Mouse (Mus musculus): ENCODE data around the gene H2-Ob. TPM values are rescaled to one million over a fixed set of nuclear protein-coding genes. Genes with fewer than 3 reads are reported as not detected.

Gene H2-Ob
- polyA plus RNA-seq, 1 experiment, result not detected

GRCm38 (mm10) chr17:34300691-34301566, 62.2 kb downstream of the H2-Ob start:
- Histone ChIP-seq H3K36me3 (ENCODE audit: control insufficient read depth, insufficient read depth, low read length, poor library complexity, severe bottlenecking) (no peaks in the 10 kb centered on the region), H3K9ac (ENCODE audit: low read depth, poor library complexity, severe bottlenecking) (no peak overlapping the region), H3K27me3 (ENCODE audit: control insufficient read depth, insufficient read depth, low read length, poor library complexity, severe bottlenecking) (no peaks in the 10 kb centered on the region)

GRCm38 (mm10) chr17:34301670-34302190, 63.0 kb downstream of the H2-Ob start:
- no peaks in the 10 kb centered on the region for H3K27me3 ChIP-seq (ENCODE audit: control insufficient read depth, insufficient read depth, low read length, poor library complexity, severe bottlenecking)
- no peaks in the 10 kb centered on the region for H3K36me3 ChIP-seq (ENCODE audit: control insufficient read depth, insufficient read depth, low read length, poor library complexity, severe bottlenecking)
- no peak for TF ChIP-seq CTCF (IDR thresholded peaks at IDR 0.05; ENCODE audit: low read depth, low read length)
- TF ChIP-seq EP300 (IDR thresholded peaks at IDR 0.05; ENCODE audit: insufficient read depth, low read depth, low read length), result no peak
- TF ChIP-seq POLR2A (IDR thresholded peaks at IDR 0.05; ENCODE audit: insufficient read depth, low read length), result no peak
- H3K9ac ChIP-seq (ENCODE audit: low read depth, poor library complexity, severe bottlenecking), result no peak overlapping the region
- no peak overlapping the region for H3K4me3 ChIP-seq (ENCODE audit: low read depth, low read length)
- no peaks in the 10 kb centered on the region for H3K4me1 ChIP-seq (ENCODE audit: control insufficient read depth, insufficient read depth, low read length)
- no peaks in the 10 kb centered on the region for H3K9me3 ChIP-seq (replicated peaks; ENCODE audit: control insufficient read depth, insufficient read depth, low read length, poor library complexity, severe bottlenecking)
- H3K27ac ChIP-seq (ENCODE audit: insufficient read depth, low read length), result no peak overlapping the region

More at GRCm38 (mm10) chr17:34300691-34301566, 62.2 kb downstream of the H2-Ob start:
- Histone ChIP-seq H3K4me1 (ENCODE audit: control insufficient read depth, insufficient read depth, low read length) (no peaks in the 10 kb centered on the region), H3K4me3 (ENCODE audit: low read depth, low read length) (no peak overlapping the region), H3K9me3 (replicated peaks; ENCODE audit: control insufficient read depth, insufficient read depth, low read length, poor library complexity, severe bottlenecking) (no peaks in the 10 kb centered on the region), H3K27ac (ENCODE audit: insufficient read depth, low read length) (no peak overlapping the region)
- TF ChIP-seq CTCF (IDR thresholded peaks at IDR 0.05; ENCODE audit: low read depth, low read length) (no peak), POLR2A (IDR thresholded peaks at IDR 0.05; ENCODE audit: insufficient read depth, low read length) (no peak), EP300 (IDR thresholded peaks at IDR 0.05; ENCODE audit: insufficient read depth, low read depth, low read length) (no peak)

DNA sequence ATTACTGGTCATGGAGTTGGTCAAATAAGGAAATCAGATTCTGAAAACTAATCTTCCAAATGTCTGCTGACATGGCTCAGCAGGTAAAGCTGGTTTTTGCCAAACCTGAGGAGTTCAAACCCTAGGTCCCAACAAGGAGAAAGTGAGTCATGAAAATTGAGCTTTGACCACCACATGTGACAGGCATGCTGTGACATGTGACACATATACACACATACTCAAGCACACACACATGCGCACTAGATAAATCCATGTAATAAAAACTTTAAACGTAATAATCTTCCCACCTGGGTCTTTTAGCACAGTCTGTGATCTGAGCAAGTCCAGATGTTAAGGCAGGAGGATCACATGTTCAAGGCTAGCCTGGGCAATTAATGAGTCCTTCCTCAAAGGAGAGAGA, 65.1 kb downstream of the H2-Ob start:
- H3K4me3 ChIP-seq (ENCODE audit: low read depth, low read length), result no peak overlapping the region
- H3K36me3 ChIP-seq (ENCODE audit: control insufficient read depth, insufficient read depth, low read length, poor library complexity, severe bottlenecking), result no peaks in the 10 kb centered on the region
- H3K27ac ChIP-seq (ENCODE audit: insufficient read depth, low read length), result no peak overlapping the region
- TF ChIP-seq CTCF (IDR thresholded peaks at IDR 0.05; ENCODE audit: low read depth, low read length), result no peak
- no peak for TF ChIP-seq POLR2A (IDR thresholded peaks at IDR 0.05; ENCODE audit: insufficient read depth, low read length)
- TF ChIP-seq EP300 (IDR thresholded peaks at IDR 0.05; ENCODE audit: insufficient read depth, low read depth, low read length), result no peak
- H3K9me3 ChIP-seq (replicated peaks; ENCODE audit: control insufficient read depth, insufficient read depth, low read length, poor library complexity, severe bottlenecking), result no peaks in the 10 kb centered on the region
- H3K4me1 ChIP-seq (ENCODE audit: control insufficient read depth, insufficient read depth, low read length), result no peaks in the 10 kb centered on the region
- H3K27me3 ChIP-seq (ENCODE audit: control insufficient read depth, insufficient read depth, low read length, poor library complexity, severe bottlenecking), result no peaks in the 10 kb centered on the region
- H3K9ac ChIP-seq (ENCODE audit: low read depth, poor library complexity, severe bottlenecking), result no peak overlapping the region

Other genes starting within 250 kb of the H2-Ob start
- 98.4 and 103 TPM in 2 replicates for gene H2-K1, start 238.6 kb upstream of the H2-Ob start, polyA plus RNA-seq (2011; ENCODE audit: insufficient read depth, insufficient read length, low read depth, missing spikeins)
- 8.1 and 11.4 TPM in 2 replicates for gene Ring1, start 214.2 kb upstream of the H2-Ob start, polyA plus RNA-seq (2011; ENCODE audit: insufficient read depth, insufficient read length, low read depth, missing spikeins)
- gene H2-Ke6, start 210.8 kb upstream of the H2-Ob start, polyA plus RNA-seq (2011; ENCODE audit: insufficient read depth, insufficient read length, low read depth, missing spikeins), result 19.0 and 26.1 TPM in 2 replicates
- 57.2 and 68.8 TPM in 2 replicates for gene Slc39a7, start 207.2 kb upstream of the H2-Ob start, polyA plus RNA-seq (2011; ENCODE audit: insufficient read depth, insufficient read length, low read depth, missing spikeins)
- 37.7 and 38.2 TPM in 2 replicates for gene Rxrb, start 207.1 kb upstream of the H2-Ob start, polyA plus RNA-seq (2011; ENCODE audit: insufficient read depth, insufficient read length, low read depth, missing spikeins)
- 0.82 and 0.85 TPM in 2 replicates for gene Col11a2, start 199.5 kb upstream of the H2-Ob start, polyA plus RNA-seq (2011; ENCODE audit: insufficient read depth, insufficient read length, low read depth, missing spikeins)
- gene H2-Oa, start 146.6 kb upstream of the H2-Ob start, polyA plus RNA-seq (2011; ENCODE audit: insufficient read depth, insufficient read length, low read depth, missing spikeins), result 1.4 TPM in 1 of 2 replicates, not detected in the other
- gene H2-DMa, start 119.4 kb upstream of the H2-Ob start, polyA plus RNA-seq (2011; ENCODE audit: insufficient read depth, insufficient read length, low read depth, missing spikeins), result 5.9 and 8.3 TPM in 2 replicates
- gene Brd2, start 116.3 kb upstream of the H2-Ob start, polyA plus RNA-seq (2011; ENCODE audit: insufficient read depth, insufficient read length, low read depth, missing spikeins), result 190 and 199 TPM in 2 replicates
- not detected in 2 replicates for gene H2-DMb2, start 95.6 kb upstream of the H2-Ob start, polyA plus RNA-seq (2011; ENCODE audit: insufficient read depth, insufficient read length, low read depth, missing spikeins)
- 0.65 and 1.1 TPM in 2 replicates for gene H2-DMb1, start 85.8 kb upstream of the H2-Ob start, polyA plus RNA-seq (2011; ENCODE audit: insufficient read depth, insufficient read length, low read depth, missing spikeins)
- 21.6 and 24.6 TPM in 2 replicates for gene Tap1, start 51.4 kb upstream of the H2-Ob start, polyA plus RNA-seq (2011; ENCODE audit: insufficient read depth, insufficient read length, low read depth, missing spikeins)
- gene Psmb9, start 51.1 kb upstream of the H2-Ob start, polyA plus RNA-seq (2011; ENCODE audit: insufficient read depth, insufficient read length, low read depth, missing spikeins), result 8.7 and 10.2 TPM in 2 replicates
- 20.5 and 27.6 TPM in 2 replicates for gene Psmb8, start 41.2 kb upstream of the H2-Ob start, polyA plus RNA-seq (2011; ENCODE audit: insufficient read depth, insufficient read length, low read depth, missing spikeins)
- 18.8 and 22.7 TPM in 2 replicates for gene Tap2, start 35.4 kb upstream of the H2-Ob start, polyA plus RNA-seq (2011; ENCODE audit: insufficient read depth, insufficient read length, low read depth, missing spikeins)
- 2.3 and 2.4 TPM in 2 replicates for gene H2-Ab1, start 18.8 kb downstream of the H2-Ob start, polyA plus RNA-seq (2011; ENCODE audit: insufficient read depth, insufficient read length, low read depth, missing spikeins)
- gene H2-Aa, start 48.9 kb downstream of the H2-Ob start, polyA plus RNA-seq (2011; ENCODE audit: insufficient read depth, insufficient read length, low read depth, missing spikeins), result not detected in 2 replicates
- 2.8 and 4.6 TPM in 2 replicates for gene H2-Eb1, start 67.0 kb downstream of the H2-Ob start, polyA plus RNA-seq (2011; ENCODE audit: insufficient read depth, insufficient read length, low read depth, missing spikeins)
- gene H2-Eb2, start 86.8 kb downstream of the H2-Ob start, polyA plus RNA-seq (2011; ENCODE audit: insufficient read depth, insufficient read length, low read depth, missing spikeins), result not detected in 2 replicates
- not detected in 2 replicates for gene Btnl2, start 115.9 kb downstream of the H2-Ob start, polyA plus RNA-seq (2011; ENCODE audit: insufficient read depth, insufficient read length, low read depth, missing spikeins)
- 0.28 TPM in 1 of 2 replicates, not detected in the other for gene Btnl1, start 138.2 kb downstream of the H2-Ob start, polyA plus RNA-seq (2011; ENCODE audit: insufficient read depth, insufficient read length, low read depth, missing spikeins)
- not detected in 2 replicates for gene BC051142, start 159.9 kb downstream of the H2-Ob start, polyA plus RNA-seq (2011; ENCODE audit: insufficient read depth, insufficient read length, low read depth, missing spikeins)
- gene Btnl4, start 238.4 kb downstream of the H2-Ob start, polyA plus RNA-seq (2011; ENCODE audit: insufficient read depth, insufficient read length, low read depth, missing spikeins), result not detected in 2 replicates